Mouse (Mus musculus): ENCODE data around the gene Galnt16. TPM values are rescaled to one million over a fixed set of nuclear protein-coding genes. Genes with fewer than 3 reads are reported as not detected.

Galnt16 gene
- total RNA-seq, 1 experiment: 1.9 TPM

- H3K9me3 ChIP-seq (ENCODE audit: control insufficient read depth, insufficient read depth, low read depth, low read length): no peaks in the 10 kb centered on the region
- H3K27ac ChIP-seq (ENCODE audit: insufficient read depth, low read depth, low read length, poor library complexity, severe bottlenecking): no peak overlapping the region
- TF ChIP-seq CHD2 (IDR thresholded peaks at IDR 0.05; ENCODE audit: low read depth, low read length): no peak
- no peak for TF ChIP-seq MAFK (IDR thresholded peaks at IDR 0.05; ENCODE audit: insufficient read depth, low read depth, low read length)
- no peak for TF ChIP-seq HCFC1 (IDR thresholded peaks at IDR 0.05; ENCODE audit: borderline replicate concordance, insufficient read depth, low read length)
- TF ChIP-seq ZC3H11A (IDR thresholded peaks at IDR 0.05; ENCODE audit: borderline replicate concordance, low read depth, low read length): no peak
- no peak for TF ChIP-seq ZNF384 (IDR thresholded peaks at IDR 0.05; ENCODE audit: low read depth, low read length)
- no peak for DNase-seq (ENCODE audit: low read depth, low spot score)
- in situ Hi-C loops (cut with MboI; ENCODE audit: low sequenced_read_pairs in 2 of 2, unreplicated experiment in 2 of 2): no loop called here
- H3K36me3 ChIP-seq (ENCODE audit: control insufficient read depth, insufficient read depth, low read length, poor library complexity, severe bottlenecking): no peaks in the 10 kb centered on the region
- no peak overlapping the region for H3K9ac ChIP-seq (ENCODE audit: insufficient read depth, low read depth, low read length, poor library complexity, severe bottlenecking)
- peaks cover 0 to 6% of the 10 kb centered on the region in 2 experiments; a peak in 1 of 4 replicates for H3K4me1 ChIP-seq (ENCODE audit: control insufficient read depth in 2 of 2, insufficient read depth in 2 of 2, low read length in 2 of 2, poor library complexity in 1 of 2)
- no peak overlapping the region for H3K4me3 ChIP-seq (ENCODE audit: insufficient read depth in 1 of 2, low read depth in 1 of 2, low read length in 2 of 2, poor library complexity in 1 of 2, severe bottlenecking in 1 of 2)
These were observed 76.1 kb downstream of the Galnt16 start for GRCm38 (mm10) chr12:80594141-80594540.

- no peak for DNase-seq (ENCODE audit: low read depth, low spot score)
- Histone ChIP-seq H3K4me3 (ENCODE audit: insufficient read depth in 1 of 2, low read depth in 1 of 2, low read length in 2 of 2, poor library complexity in 1 of 2, severe bottlenecking in 1 of 2) (no peak overlapping the region), H3K4me1 (ENCODE audit: control insufficient read depth in 2 of 2, insufficient read depth in 2 of 2, low read length in 2 of 2, poor library complexity in 1 of 2) (peaks cover 0 to 6% of the 10 kb centered on the region in 2 experiments; a peak in 1 of 4 replicates), H3K9ac (ENCODE audit: insufficient read depth, low read depth, low read length, poor library complexity, severe bottlenecking) (no peak overlapping the region), H3K36me3 (ENCODE audit: control insufficient read depth, insufficient read depth, low read length, poor library complexity, severe bottlenecking) (no peaks in the 10 kb centered on the region), H3K27ac (ENCODE audit: insufficient read depth, low read depth, low read length, poor library complexity, severe bottlenecking) (no peak overlapping the region), H3K9me3 (ENCODE audit: control insufficient read depth, insufficient read depth, low read depth, low read length) (no peaks in the 10 kb centered on the region)
- TF ChIP-seq HCFC1 (IDR thresholded peaks at IDR 0.05; ENCODE audit: borderline replicate concordance, insufficient read depth, low read length): no peak
- TF ChIP-seq ZNF384 (IDR thresholded peaks at IDR 0.05; ENCODE audit: low read depth, low read length): no peak
- no peak for TF ChIP-seq ZC3H11A (IDR thresholded peaks at IDR 0.05; ENCODE audit: borderline replicate concordance, low read depth, low read length)
- TF ChIP-seq CHD2 (IDR thresholded peaks at IDR 0.05; ENCODE audit: low read depth, low read length): no peak
- TF ChIP-seq MAFK (IDR thresholded peaks at IDR 0.05; ENCODE audit: insufficient read depth, low read depth, low read length): no peak
- in situ Hi-C loops (cut with MboI; ENCODE audit: low sequenced_read_pairs in 2 of 2, unreplicated experiment in 2 of 2): no loop called here
These were observed 76.7 kb downstream of the Galnt16 start for GRCm38 (mm10) chr12:80594781-80595180.

- no peak for DNase-seq (ENCODE audit: low read depth, low spot score)
- in situ Hi-C loops (cut with MboI; ENCODE audit: low sequenced_read_pairs in 2 of 2, unreplicated experiment in 2 of 2): no loop called here
- Histone ChIP-seq H3K27ac (ENCODE audit: insufficient read depth, low read depth, low read length, poor library complexity, severe bottlenecking) (no peak overlapping the region), H3K9me3 (ENCODE audit: control insufficient read depth, insufficient read depth, low read depth, low read length) (no peaks in the 10 kb centered on the region), H3K9ac (ENCODE audit: insufficient read depth, low read depth, low read length, poor library complexity, severe bottlenecking) (no peak overlapping the region), H3K36me3 (ENCODE audit: control insufficient read depth, insufficient read depth, low read length, poor library complexity, severe bottlenecking) (no peaks in the 10 kb centered on the region), H3K4me3 (ENCODE audit: insufficient read depth in 1 of 2, low read depth in 1 of 2, low read length in 2 of 2, poor library complexity in 1 of 2, severe bottlenecking in 1 of 2) (no peak overlapping the region), H3K4me1 (ENCODE audit: control insufficient read depth in 2 of 2, insufficient read depth in 2 of 2, low read length in 2 of 2, poor library complexity in 1 of 2) (peaks cover 0 to 6% of the 10 kb centered on the region in 2 experiments; a peak in 1 of 4 replicates)
- TF ChIP-seq HCFC1 (IDR thresholded peaks at IDR 0.05; ENCODE audit: borderline replicate concordance, insufficient read depth, low read length) (no peak), ZNF384 (IDR thresholded peaks at IDR 0.05; ENCODE audit: low read depth, low read length) (no peak), CHD2 (IDR thresholded peaks at IDR 0.05; ENCODE audit: low read depth, low read length) (no peak), ZC3H11A (IDR thresholded peaks at IDR 0.05; ENCODE audit: borderline replicate concordance, low read depth, low read length) (no peak), MAFK (IDR thresholded peaks at IDR 0.05; ENCODE audit: insufficient read depth, low read depth, low read length) (no peak)
These were observed 77.5 kb downstream of the Galnt16 start for GRCm38 (mm10) chr12:80595566-80595965.

- in situ Hi-C loops (cut with MboI; ENCODE audit: low sequenced_read_pairs in 2 of 2, unreplicated experiment in 2 of 2): no loop called here
These were observed 77.9 kb downstream of the Galnt16 start for GRCm38 (mm10) chr12:80595968-80596367.

More at GRCm38 (mm10) chr12:80595968-80596367, 77.9 kb downstream of the Galnt16 start:
- Histone ChIP-seq H3K36me3 (ENCODE audit: control insufficient read depth, insufficient read depth, low read length, poor library complexity, severe bottlenecking) (no peaks in the 10 kb centered on the region), H3K27ac (ENCODE audit: insufficient read depth, low read depth, low read length, poor library complexity, severe bottlenecking) (no peak overlapping the region), H3K4me1 (ENCODE audit: control insufficient read depth in 2 of 2, insufficient read depth in 2 of 2, low read length in 2 of 2, poor library complexity in 1 of 2) (peaks cover 0 to 6% of the 10 kb centered on the region in 2 experiments; a peak in 1 of 4 replicates), H3K9me3 (ENCODE audit: control insufficient read depth, insufficient read depth, low read depth, low read length) (no peaks in the 10 kb centered on the region), H3K9ac (ENCODE audit: insufficient read depth, low read depth, low read length, poor library complexity, severe bottlenecking) (no peak overlapping the region), H3K4me3 (ENCODE audit: insufficient read depth in 1 of 2, low read depth in 1 of 2, low read length in 2 of 2, poor library complexity in 1 of 2, severe bottlenecking in 1 of 2) (no peak overlapping the region)
- TF ChIP-seq ZC3H11A (IDR thresholded peaks at IDR 0.05; ENCODE audit: borderline replicate concordance, low read depth, low read length): no peak
- no peak for TF ChIP-seq HCFC1 (IDR thresholded peaks at IDR 0.05; ENCODE audit: borderline replicate concordance, insufficient read depth, low read length)
- no peak for TF ChIP-seq MAFK (IDR thresholded peaks at IDR 0.05; ENCODE audit: insufficient read depth, low read depth, low read length)
- no peak for TF ChIP-seq ZNF384 (IDR thresholded peaks at IDR 0.05; ENCODE audit: low read depth, low read length)
- no peak for TF ChIP-seq CHD2 (IDR thresholded peaks at IDR 0.05; ENCODE audit: low read depth, low read length)
- DNase-seq (ENCODE audit: low read depth, low spot score): no peak

Measured in ES-E14 (cell line).